Mouse (Mus musculus): ENCODE data around the gene Smurf2. TPM values are rescaled to one million over a fixed set of nuclear protein-coding genes. Genes with fewer than 3 reads are reported as not detected.

The Smurf2 gene
- total RNA-seq (2014; rRNA removed; ENCODE audit: low replicate concordance) (26.2 and 34.8 TPM in 2 replicates), polyA plus RNA-seq (2015; fragmentation: Nextera tagmentation; extraction: Ambion mirVana) (7.4 and 7.9 TPM in 2 replicates)

GRCm38 (mm10) chr11:106920551-106921379 lies at the start of gene Smurf2:
Gene Smurf2, minus strand, starts transcription at chr11:106920715.
- TF ChIP-seq CTCF (IDR thresholded peaks at IDR 0.05; ENCODE audit: low read depth) (no peak), EP300 (IDR thresholded peaks at IDR 0.05; ENCODE audit: low read depth) (peak; percentile 62; the same call in 1 of the 2 replicates)
- peak; percentile 95 for ATAC-seq (ENCODE audit: insufficient read depth, low read depth)
- H3K4me3 ChIP-seq (ENCODE audit: low read depth, low read length), result peak within 1 kb of the TSS; percentile 85
- H3K9me3 ChIP-seq (replicated peaks; ENCODE audit: control insufficient read depth, low read length), result no peaks in the 10 kb centered on the region
- peak within 1 kb of the TSS; percentile 75 for H3K4me2 ChIP-seq (ENCODE audit: low read depth, low read length)
- peak within 1 kb of the TSS; percentile 93 for H3K9ac ChIP-seq (replicated peaks; ENCODE audit: low read depth, low read length)
- H3K4me1 ChIP-seq (ENCODE audit: control insufficient read depth, insufficient read depth), result peaks cover 17% of the 10 kb centered on the region; the same call in 1 of the 2 replicates
- H3K27me3 ChIP-seq (ENCODE audit: control insufficient read depth, insufficient read depth, low read length), result no peaks in the 10 kb centered on the region
- 2% methylated on average over 49 of the region's 72 CpGs for WGBS
- no peaks in the 10 kb centered on the region for H3K36me3 ChIP-seq (replicated peaks; ENCODE audit: control insufficient read depth, insufficient read depth, low read length)
- H3K27ac ChIP-seq (ENCODE audit: low read depth), result peak within 1 kb of the TSS; percentile 95
- peak; percentile 77 for DNase-seq (ENCODE audit: low spot score)

- Histone ChIP-seq H3K4me1 (ENCODE audit: control insufficient read depth, insufficient read depth) (peaks cover 7% of the 10 kb centered on the region; the same call in 1 of the 2 replicates), H3K9me3 (replicated peaks; ENCODE audit: control insufficient read depth, low read length) (no peaks in the 10 kb centered on the region), H3K4me3 (ENCODE audit: low read depth, low read length) (no peak overlapping the region), H3K9ac (replicated peaks; ENCODE audit: low read depth, low read length) (no peak overlapping the region), H3K36me3 (replicated peaks; ENCODE audit: control insufficient read depth, insufficient read depth, low read length) (no peaks in the 10 kb centered on the region), H3K27ac (ENCODE audit: low read depth) (no peak overlapping the region), H3K4me2 (ENCODE audit: low read depth, low read length) (no peak overlapping the region), H3K27me3 (ENCODE audit: control insufficient read depth, insufficient read depth, low read length) (no peaks in the 10 kb centered on the region)
- ATAC-seq (ENCODE audit: insufficient read depth, low read depth), result no peak
- no peak for DNase-seq (ENCODE audit: low spot score)
- WGBS, result 75% methylated on average over 8 of the region's 8 CpGs
- no peak for TF ChIP-seq CTCF (IDR thresholded peaks at IDR 0.05; ENCODE audit: low read depth)
- no peak for TF ChIP-seq EP300 (IDR thresholded peaks at IDR 0.05; ENCODE audit: low read depth)
Observed at GRCm38 (mm10) chr11:106969798-106970197, 49.3 kb upstream of the Smurf2 start.

- TF ChIP-seq EP300 (IDR thresholded peaks at IDR 0.05; ENCODE audit: low read depth) (peak; percentile 63; the same call in 1 of the 2 replicates), CTCF (IDR thresholded peaks at IDR 0.05; ENCODE audit: low read depth) (no peak)
- ATAC-seq (ENCODE audit: insufficient read depth, low read depth) (peak; percentile 79), DNase-seq (ENCODE audit: low spot score) (peak; percentile 67)
- H3K4me2 ChIP-seq (ENCODE audit: low read depth, low read length), result no peak overlapping the region
- H3K4me3 ChIP-seq (ENCODE audit: low read depth, low read length), result no peak overlapping the region
- peak overlapping the region; percentile 81 for H3K27ac ChIP-seq (ENCODE audit: low read depth)
- H3K9ac ChIP-seq (replicated peaks; ENCODE audit: low read depth, low read length), result no peak overlapping the region
- WGBS, result 42% methylated on average over 10 of the region's 10 CpGs
- H3K36me3 ChIP-seq (replicated peaks; ENCODE audit: control insufficient read depth, insufficient read depth, low read length), result no peaks in the 10 kb centered on the region
- H3K9me3 ChIP-seq (replicated peaks; ENCODE audit: control insufficient read depth, low read length), result no peaks in the 10 kb centered on the region
- H3K4me1 ChIP-seq (ENCODE audit: control insufficient read depth, insufficient read depth), result peaks cover 7% of the 10 kb centered on the region; the same call in 1 of the 2 replicates
- no peaks in the 10 kb centered on the region for H3K27me3 ChIP-seq (ENCODE audit: control insufficient read depth, insufficient read depth, low read length)
Observed at GRCm38 (mm10) chr11:106967630-106968029, 47.1 kb upstream of the Smurf2 start.

- Histone ChIP-seq H3K9ac (replicated peaks; ENCODE audit: low read depth, low read length) (no peak overlapping the region), H3K4me3 (ENCODE audit: low read depth, low read length) (no peak overlapping the region), H3K36me3 (replicated peaks; ENCODE audit: control insufficient read depth, insufficient read depth, low read length) (no peaks in the 10 kb centered on the region), H3K27ac (ENCODE audit: low read depth) (no peak overlapping the region), H3K9me3 (replicated peaks; ENCODE audit: control insufficient read depth, low read length) (no peaks in the 10 kb centered on the region), H3K4me1 (ENCODE audit: control insufficient read depth, insufficient read depth) (peaks cover 15% of the 10 kb centered on the region), H3K27me3 (ENCODE audit: control insufficient read depth, insufficient read depth, low read length) (no peaks in the 10 kb centered on the region), H3K4me2 (ENCODE audit: low read depth, low read length) (no peak overlapping the region)
- WGBS, result 84% methylated on average over 4 of the region's 4 CpGs
- DNase-seq (ENCODE audit: low spot score) (no peak), ATAC-seq (ENCODE audit: insufficient read depth, low read depth) (no peak)
- TF ChIP-seq EP300 (IDR thresholded peaks at IDR 0.05; ENCODE audit: low read depth), result no peak
- no peak for TF ChIP-seq CTCF (IDR thresholded peaks at IDR 0.05; ENCODE audit: low read depth)
Observed at GRCm38 (mm10) chr11:106965881-106966280, 45.4 kb upstream of the Smurf2 start.

- no peaks in the 10 kb centered on the region for H3K9me3 ChIP-seq (replicated peaks; ENCODE audit: control insufficient read depth, low read length)
- ATAC-seq (ENCODE audit: insufficient read depth, low read depth), result no peak
- H3K9ac ChIP-seq (replicated peaks; ENCODE audit: low read depth, low read length), result no peak overlapping the region
- H3K27me3 ChIP-seq (ENCODE audit: control insufficient read depth, insufficient read depth, low read length), result no peaks in the 10 kb centered on the region
- no peak overlapping the region; the same call in 1 of the 2 replicates for H3K4me2 ChIP-seq (ENCODE audit: low read depth, low read length)
- peak overlapping the region; percentile 69; the same call in 1 of the 2 replicates for H3K27ac ChIP-seq (ENCODE audit: low read depth)
- H3K4me1 ChIP-seq (ENCODE audit: control insufficient read depth, insufficient read depth), result peaks cover 26% of the 10 kb centered on the region
- TF ChIP-seq CTCF (IDR thresholded peaks at IDR 0.05; ENCODE audit: low read depth), result no peak
- no peak for TF ChIP-seq EP300 (IDR thresholded peaks at IDR 0.05; ENCODE audit: low read depth)
- no peak overlapping the region for H3K4me3 ChIP-seq (ENCODE audit: low read depth, low read length)
- 81% methylated on average over 9 of the region's 9 CpGs for WGBS
- no peak for DNase-seq (ENCODE audit: low spot score)
- H3K36me3 ChIP-seq (replicated peaks; ENCODE audit: control insufficient read depth, insufficient read depth, low read length), result no peaks in the 10 kb centered on the region
Observed at GRCm38 (mm10) chr11:106962310-106962709, 41.8 kb upstream of the Smurf2 start.
